Comparison of ENCODE assay signal across 16 mouse cellular contexts in genomic region chr1:90247234-90247633, GRCm38 (mm10). TPM values are rescaled to one million over a fixed set of nuclear protein-coding genes. Genes with fewer than 3 reads are reported as not detected.
DNase-seq lines count a peak whose midpoint lies in the region; ATAC-seq and TF ChIP-seq lines count a peak whose summit lies in the region.
"Had no signal": no experiment of that assay in that cellular context is flagged by ENCODE, and none has a peak within 500 bp of the region (broad histone marks: within the 10 kb centered on the region; RNA-seq: fewer than 3 reads in every experiment).

No protein-coding gene starts in this region.

- peak overlapping the region; percentile 74 for H3K27ac ChIP-seq in hindbrain, embryonic 10.5 days
- no peak overlapping the region for H3K27ac ChIP-seq in hindbrain, embryonic 13.5 days
- peak overlapping the region; percentile 66 for H3K27ac ChIP-seq in bone marrow, adult 2 months (ENCODE audit: control insufficient read depth, insufficient read depth, low read depth, low read length, poor library complexity)
- no peak overlapping the region for H3K27ac ChIP-seq in embryonic facial prominence, embryonic 14.5 days (replicated peaks; ENCODE audit: low read depth, low read length)
- peak overlapping the region; percentile 98 for H3K27ac ChIP-seq in liver, embryonic 13.5 days
- no peak overlapping the region for H3K27ac ChIP-seq in thymus, adult 2 months (ENCODE audit: control insufficient read depth, insufficient read depth, low read length)
- no peak overlapping the region for H3K27ac ChIP-seq in midbrain, postnatal 0 days (ENCODE audit: low read depth, low read length)
- H3K27ac ChIP-seq: layer of hippocampus, adult 2 months had no signal

- H3K36me3 ChIP-seq in hindbrain, embryonic 10.5 days, result no peaks in the 10 kb centered on the region
- H3K36me3 ChIP-seq in hindbrain, embryonic 13.5 days, result no peaks in the 10 kb centered on the region
- H3K36me3 ChIP-seq in embryonic facial prominence, embryonic 14.5 days (ENCODE audit: control insufficient read depth, insufficient read depth, low read length), result no peaks in the 10 kb centered on the region
- H3K36me3 ChIP-seq in liver, embryonic 13.5 days, result no peaks in the 10 kb centered on the region
- no peaks in the 10 kb centered on the region for H3K36me3 ChIP-seq in thymus, adult 2 months (ENCODE audit: control insufficient read depth, insufficient read depth, low read length)
- no peaks in the 10 kb centered on the region for H3K36me3 ChIP-seq in midbrain, postnatal 0 days (ENCODE audit: insufficient read depth, low read length)
- H3K36me3 ChIP-seq: G1E had no signal

- no peaks in the 10 kb centered on the region for H3K9me3 ChIP-seq in hindbrain, embryonic 10.5 days
- H3K9me3 ChIP-seq in hindbrain, embryonic 13.5 days, result no peaks in the 10 kb centered on the region
- no peaks in the 10 kb centered on the region for H3K9me3 ChIP-seq in embryonic facial prominence, embryonic 14.5 days (ENCODE audit: control insufficient read depth, low read length)
- no peaks in the 10 kb centered on the region for H3K9me3 ChIP-seq in liver, embryonic 13.5 days (replicated peaks)
- no peaks in the 10 kb centered on the region for H3K9me3 ChIP-seq in midbrain, postnatal 0 days (ENCODE audit: low read length)

- no peak for DNase-seq in hindbrain, embryonic 10.5 days (ENCODE audit: low spot score)
- peak; percentile 55 for DNase-seq in embryonic facial prominence, embryonic 14.5 days (ENCODE audit: low spot score)
- no peak for DNase-seq in liver, embryonic 13.5 days
- no peak for DNase-seq in c-Kit-positive CD71-positive TER-119-positive erythroid progenitor cells, embryonic 14.5 days (ENCODE audit: low spot score)
- no peak for DNase-seq in thymus, adult 2 months
- DNase-seq in midbrain, postnatal 0 days (ENCODE audit: low spot score), result no peak
- DNase-seq: adrenal gland, adult 8-10 months; cerebellum, adult 2 months; gastrocnemius, postnatal 36 days; heart, postnatal 10 days; kidney, adult 8-10 months; lung, postnatal 10 days had no signal

- H3K4me1 ChIP-seq in hindbrain, embryonic 10.5 days (replicated peaks), result peaks cover 58% of the 10 kb centered on the region
- H3K4me1 ChIP-seq in hindbrain, embryonic 13.5 days (replicated peaks), result peaks cover 33% of the 10 kb centered on the region
- H3K4me1 ChIP-seq in bone marrow, adult 2 months (ENCODE audit: control insufficient read depth, insufficient read depth, low read length), result peaks cover 3% of the 10 kb centered on the region; the same call in 1 of the 2 replicates
- peaks cover 7% of the 10 kb centered on the region; the same call in 1 of the 2 replicates for H3K4me1 ChIP-seq in embryonic facial prominence, embryonic 14.5 days (ENCODE audit: control insufficient read depth, insufficient read depth, low read length)
- peaks cover 90% of the 10 kb centered on the region for H3K4me1 ChIP-seq in liver, embryonic 13.5 days (replicated peaks)
- no peaks in the 10 kb centered on the region for H3K4me1 ChIP-seq in thymus, adult 2 months (replicated peaks; ENCODE audit: control insufficient read depth, insufficient read depth, low read length)
- no peaks in the 10 kb centered on the region for H3K4me1 ChIP-seq in midbrain, postnatal 0 days (ENCODE audit: insufficient read depth, low read length)

- TF ChIP-seq CTCF in bone marrow, adult 2 months (IDR thresholded peaks at IDR 0.05; ENCODE audit: control insufficient read depth, insufficient read depth, low read length), result no peak
- no peak for TF ChIP-seq CTCF in thymus, adult 2 months (IDR thresholded peaks at IDR 0.05; ENCODE audit: borderline replicate concordance, control insufficient read depth, extremely low read depth, insufficient read depth, low read length, poor library complexity)
- TF ChIP-seq CTCF in midbrain, postnatal 0 days (IDR thresholded peaks at IDR 0.05), result no peak

- WGBS in hindbrain, embryonic 10.5 days, result 81% methylated on average over 4 of the region's 4 CpGs
- WGBS in hindbrain, embryonic 13.5 days, result 78% methylated on average over 3 of the region's 4 CpGs
- WGBS in bone marrow, adult 2 months, result 61% methylated on average over 4 of the region's 4 CpGs
- 83% methylated on average over 4 of the region's 4 CpGs for WGBS in embryonic facial prominence, embryonic 14.5 days
- 62% methylated on average over 4 of the region's 4 CpGs for WGBS in liver, embryonic 13.5 days (ENCODE audit: insufficient replicate concordance)
- WGBS in thymus, adult 2 months, result 80% methylated on average over 4 of the region's 4 CpGs
- WGBS in midbrain, postnatal 0 days, result 78% methylated on average over 4 of the region's 4 CpGs

- ATAC-seq in hindbrain, embryonic 13.5 days (ENCODE audit: low FRiP score), result no peak
- ATAC-seq in embryonic facial prominence, embryonic 14.5 days (ENCODE audit: low read depth), result peak; percentile 53
- peak; percentile 9; the same call in 1 of the 2 replicates for ATAC-seq in liver, embryonic 13.5 days (ENCODE audit: low read depth)
- no peak for ATAC-seq in midbrain, postnatal 0 days (ENCODE audit: low FRiP score)

- no peak overlapping the region for H3K4me3 ChIP-seq in hindbrain, embryonic 10.5 days
- H3K4me3 ChIP-seq in hindbrain, embryonic 13.5 days, result no peak overlapping the region
- H3K4me3 ChIP-seq in bone marrow, adult 2 months (replicated peaks; ENCODE audit: control insufficient read depth, low read depth, low read length), result no peak overlapping the region
- no peak overlapping the region for H3K4me3 ChIP-seq in embryonic facial prominence, embryonic 14.5 days (ENCODE audit: low read depth, low read length)
- H3K4me3 ChIP-seq in liver, embryonic 13.5 days (replicated peaks), result no peak overlapping the region
- no peak overlapping the region for H3K4me3 ChIP-seq in thymus, adult 2 months (ENCODE audit: control insufficient read depth, insufficient read depth, low read length)
- no peak overlapping the region for H3K4me3 ChIP-seq in midbrain, postnatal 0 days (ENCODE audit: low read depth, low read length)
- H3K4me3 ChIP-seq: layer of hippocampus, adult 2 months had no signal

- H3K9ac ChIP-seq in hindbrain, embryonic 13.5 days, result no peak overlapping the region
- H3K9ac ChIP-seq in embryonic facial prominence, embryonic 14.5 days (ENCODE audit: low read depth, low read length), result no peak overlapping the region
- peak overlapping the region; percentile 71 for H3K9ac ChIP-seq in liver, embryonic 13.5 days
- H3K9ac ChIP-seq in midbrain, postnatal 0 days (replicated peaks; ENCODE audit: low read length, poor library complexity, severe bottlenecking), result no peak overlapping the region

- no peak for TF ChIP-seq POLR2A in bone marrow, adult 2 months (IDR thresholded peaks at IDR 0.05; ENCODE audit: borderline replicate concordance, control insufficient read depth, low read depth, low read length)
- TF ChIP-seq POLR2A in thymus, adult 2 months (IDR thresholded peaks at IDR 0.05; ENCODE audit: control insufficient read depth, extremely low read depth, insufficient read depth, low read length, poor library complexity), result no peak

- H3K27me3 ChIP-seq in hindbrain, embryonic 10.5 days (ENCODE audit: insufficient read depth, poor library complexity, severe bottlenecking), result peaks cover 7% of the 10 kb centered on the region; the same call in 1 of the 2 replicates
- peaks cover 4% of the 10 kb centered on the region; the same call in 1 of the 2 replicates for H3K27me3 ChIP-seq in hindbrain, embryonic 13.5 days
- H3K27me3 ChIP-seq in embryonic facial prominence, embryonic 14.5 days (replicated peaks; ENCODE audit: control insufficient read depth, insufficient read depth, low read length), result no peaks in the 10 kb centered on the region
- H3K27me3 ChIP-seq in liver, embryonic 13.5 days, result peaks cover 12% of the 10 kb centered on the region; the same call in 1 of the 2 replicates
- H3K27me3 ChIP-seq in thymus, adult 2 months (ENCODE audit: control insufficient read depth, insufficient read depth, low read length), result no peaks in the 10 kb centered on the region
- H3K27me3 ChIP-seq in midbrain, postnatal 0 days (ENCODE audit: insufficient read depth, low read length), result no peaks in the 10 kb centered on the region

- no peak overlapping the region for H3K4me2 ChIP-seq in hindbrain, embryonic 13.5 days
- H3K4me2 ChIP-seq in embryonic facial prominence, embryonic 14.5 days (ENCODE audit: low read depth, low read length), result no peak overlapping the region
- H3K4me2 ChIP-seq in liver, embryonic 13.5 days, result peak overlapping the region; percentile 64
- H3K4me2 ChIP-seq in midbrain, postnatal 0 days (ENCODE audit: low read depth, low read length, poor library complexity, severe bottlenecking), result no peak overlapping the region

RNA-seq across cellular contexts. Expression of gene Ackr3, which starts 43.5 kb away (rescaled TPM):
- 19.2 and 22.3 TPM in 2 replicates for polyA plus RNA-seq in hindbrain, embryonic 10.5 days (2016; fragmentation: Nextera tagmentation; extraction: Ambion mirVana)
- 13.1 and 13.9 TPM in 2 replicates for polyA plus RNA-seq in hindbrain, embryonic 13.5 days (2015; fragmentation: Nextera tagmentation; extraction: Ambion mirVana)
- polyA plus RNA-seq in bone marrow, adult 2 months (2011; ENCODE audit: insufficient read depth, insufficient read length, low replicate concordance, missing spikeins), result 3.3 TPM in 1 of 2 replicates, not detected in the other
- polyA plus RNA-seq in embryonic facial prominence, embryonic 14.5 days (2014; fragmentation: Nextera tagmentation; extraction: Ambion mirVana), result 27.0 and 32.2 TPM in 2 replicates
- 2.8 and 3.5 TPM in 2 replicates for polyA plus RNA-seq in liver, embryonic 13.5 days (2015; fragmentation: Nextera tagmentation; extraction: Ambion mirVana)
- polyA plus RNA-seq in thymus, adult 2 months (2012; rRNA removed), result 17.1 and 24.7 TPM in 2 replicates
- total RNA-seq in midbrain, postnatal 0 days (2014; rRNA removed), result 7.9 and 9.6 TPM in 2 replicates
- 4.5 and 5.7 TPM in 2 replicates for polyA plus RNA-seq in midbrain, postnatal 0 days (2015; fragmentation: Nextera tagmentation; extraction: Ambion mirVana)
- polyA plus RNA-seq: G1E had no signal

Comparison
In these comparisons a context has a peak if more than half of its experiments do, and no peak if none do; other contexts are left out.
1. H3K27ac ChIP-seq: peak in hindbrain, embryonic 10.5 days (single experiment), bone marrow, adult 2 months (single experiment) and liver, embryonic 13.5 days (single experiment); none in hindbrain, embryonic 13.5 days (single experiment), embryonic facial prominence, embryonic 14.5 days (single experiment), thymus, adult 2 months (single experiment) and midbrain, postnatal 0 days (single experiment).
2. ATAC-seq: peak in embryonic facial prominence, embryonic 14.5 days (single experiment) and liver, embryonic 13.5 days (single experiment); none in hindbrain, embryonic 13.5 days (single experiment) and midbrain, postnatal 0 days (single experiment).